Mouse (Mus musculus): Measurements from ENCODE around the gene Ier3.
A peak's percentile ranks its signal among the peaks of the same experiment; 100 is the strongest.

Gene Ier3

DNA sequence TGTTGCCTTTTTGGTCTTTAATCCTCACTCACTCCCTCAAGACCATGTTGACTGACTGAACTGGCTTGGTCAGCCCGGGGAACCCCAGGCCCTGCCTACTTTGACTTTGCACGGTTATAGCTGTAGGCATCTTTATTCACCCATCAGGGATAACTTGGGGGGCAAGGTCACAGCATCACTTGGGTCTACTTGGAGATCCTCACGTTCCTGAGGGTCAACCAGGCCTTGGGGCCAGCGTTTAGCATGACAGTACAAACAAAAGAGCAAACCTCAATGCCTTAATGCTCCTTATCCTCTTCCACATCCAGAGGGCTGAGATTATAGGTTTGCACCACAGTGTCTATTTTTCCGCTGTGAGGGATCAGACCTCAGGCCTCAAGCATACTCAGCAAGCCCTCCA is 9.2 kb upstream of the Ier3 start:
- DNase-seq, result no peak

DNA sequence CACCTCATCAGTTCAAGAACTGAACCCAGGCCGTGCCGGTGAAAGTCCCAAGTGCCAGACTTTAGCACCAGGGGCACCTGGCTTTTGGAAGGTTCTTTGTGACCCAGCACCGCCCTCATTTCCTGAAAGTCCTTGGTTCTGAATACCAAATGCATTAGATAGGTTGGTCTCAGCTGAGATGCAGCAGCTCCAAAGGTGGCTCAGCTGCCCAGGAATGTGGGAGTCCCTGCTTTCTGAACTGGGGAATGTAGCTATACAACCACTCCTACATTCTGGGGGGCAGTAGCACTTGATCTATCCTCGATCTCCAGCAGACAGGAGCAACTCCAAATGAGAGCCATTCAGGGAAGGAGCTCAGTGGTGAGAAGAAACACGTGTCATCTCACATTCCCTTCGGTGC is 8.7 kb upstream of the Ier3 start:
- no peak for DNase-seq

DNA sequence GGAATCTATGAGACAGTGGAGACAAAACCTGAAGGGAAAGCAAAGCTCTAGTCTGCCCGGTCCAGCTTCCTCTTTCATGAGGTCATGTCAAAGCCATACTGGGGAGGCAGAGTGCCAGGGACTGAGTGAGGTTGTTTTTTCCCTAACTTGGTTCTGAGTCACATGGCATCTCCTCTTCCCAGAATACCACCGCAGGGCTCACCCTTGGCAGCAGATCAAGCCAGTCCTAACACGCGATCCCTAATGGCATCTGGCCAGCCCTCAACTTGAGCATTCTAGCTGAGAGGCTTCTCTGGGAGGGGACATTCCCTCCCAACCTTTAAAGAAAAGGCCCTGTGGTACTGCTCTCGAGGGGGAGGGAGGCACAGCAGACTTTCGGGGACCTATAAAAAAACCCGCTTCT is 8.2 kb upstream of the Ier3 start:
- peak; percentile 88 for DNase-seq

DNA sequence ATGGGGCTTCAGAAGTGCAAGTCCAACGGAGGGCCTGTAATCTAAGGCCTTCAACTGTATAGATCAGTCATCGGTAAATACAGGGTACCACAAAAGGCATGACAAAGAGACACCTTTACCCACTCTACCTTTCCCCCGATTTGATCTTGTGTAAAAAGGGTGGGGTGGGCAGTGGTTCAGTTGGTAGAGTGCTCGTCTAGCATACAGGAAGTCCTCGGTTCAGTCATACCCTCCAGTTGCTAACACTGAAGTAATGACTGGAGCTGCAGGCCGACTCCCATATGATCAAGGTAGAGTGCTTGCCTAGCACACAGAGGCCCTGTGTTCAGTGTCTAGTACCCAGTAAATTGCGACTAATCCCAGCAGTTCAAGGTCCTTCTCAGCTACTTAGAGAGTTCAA is 7.8 kb upstream of the Ier3 start:
- no peak for DNase-seq

DNA sequence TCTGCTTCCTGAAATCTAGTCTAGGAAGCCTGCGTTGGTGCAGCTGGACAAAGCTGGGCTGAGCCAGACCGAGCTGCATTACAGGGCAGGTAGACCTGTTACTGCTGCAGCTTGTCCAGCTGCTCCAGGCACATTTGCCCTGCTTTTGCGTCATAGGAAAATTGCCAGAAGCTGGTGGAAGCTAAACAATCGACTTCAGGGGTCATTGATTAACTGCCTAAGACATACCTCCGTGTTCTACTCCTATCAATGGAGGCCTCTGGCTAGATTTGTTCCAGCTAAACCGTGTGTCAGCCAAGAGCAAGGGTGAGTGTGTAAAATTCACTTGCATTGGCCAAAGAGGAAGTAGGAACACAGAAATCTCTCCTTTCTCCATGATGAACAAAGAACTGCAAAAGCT is 6.8 kb upstream of the Ier3 start:
- DNase-seq, result no peak

DNA sequence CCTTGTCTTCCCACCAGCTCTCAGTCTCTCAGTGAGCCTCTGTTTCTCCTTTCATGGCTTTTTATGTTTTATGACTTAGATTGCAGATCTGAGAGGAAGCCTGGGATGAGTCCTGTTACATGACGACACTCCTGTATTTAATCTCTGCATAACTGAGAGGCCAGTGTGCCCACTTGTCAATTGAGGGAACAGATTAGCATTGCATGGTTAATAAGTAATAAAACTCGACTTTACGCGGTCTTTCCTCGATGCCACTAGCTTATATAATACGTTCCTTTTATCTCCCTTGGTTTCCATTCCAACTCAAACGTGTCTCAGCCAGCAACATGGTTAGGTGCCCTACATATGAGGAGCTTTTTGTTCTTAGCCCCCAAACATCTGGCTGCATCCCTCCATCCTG is 5.6 kb upstream of the Ier3 start:
- DNase-seq, result no peak

DNA sequence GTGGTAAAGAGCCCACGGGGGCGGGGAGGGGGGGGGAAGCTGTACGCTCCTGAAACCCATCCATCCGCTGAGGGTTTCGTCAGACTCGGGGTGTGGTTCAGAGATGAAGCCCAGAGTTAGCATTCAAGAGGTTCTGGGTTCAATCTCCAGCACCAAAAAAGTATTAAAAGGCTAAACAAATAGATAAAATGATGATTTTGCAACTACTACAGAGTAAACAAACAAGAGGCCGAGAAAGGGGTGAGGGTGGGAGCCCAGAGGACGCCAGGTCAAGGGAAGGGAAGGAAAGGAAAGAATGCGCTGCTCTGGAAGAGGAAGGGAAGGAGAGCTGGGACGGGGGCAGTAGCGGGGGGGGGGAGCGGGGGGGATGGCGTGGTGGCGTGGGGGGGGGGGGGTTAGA is 4.8 kb upstream of the Ier3 start:
- no peak for DNase-seq

DNA sequence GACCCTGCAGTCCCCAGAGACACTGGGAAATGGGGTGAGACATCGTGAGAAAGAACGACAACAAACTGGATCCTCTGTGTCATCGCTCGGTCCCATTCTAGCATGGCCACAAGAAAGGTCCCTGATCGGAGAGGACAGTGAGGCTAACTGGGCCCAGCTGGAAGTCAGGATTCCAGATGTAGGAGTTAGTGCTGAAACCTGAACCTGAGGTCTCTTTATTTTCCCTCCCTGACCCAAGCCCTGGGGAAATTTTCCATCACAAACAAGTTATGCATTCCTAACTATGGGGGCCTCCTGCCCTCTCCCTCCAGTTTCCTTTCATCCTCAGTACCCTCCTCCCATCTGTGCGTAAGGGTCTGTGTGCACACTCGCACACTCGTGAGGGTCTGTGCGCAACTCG is 4.3 kb upstream of the Ier3 start:
- no peak for DNase-seq

DNA sequence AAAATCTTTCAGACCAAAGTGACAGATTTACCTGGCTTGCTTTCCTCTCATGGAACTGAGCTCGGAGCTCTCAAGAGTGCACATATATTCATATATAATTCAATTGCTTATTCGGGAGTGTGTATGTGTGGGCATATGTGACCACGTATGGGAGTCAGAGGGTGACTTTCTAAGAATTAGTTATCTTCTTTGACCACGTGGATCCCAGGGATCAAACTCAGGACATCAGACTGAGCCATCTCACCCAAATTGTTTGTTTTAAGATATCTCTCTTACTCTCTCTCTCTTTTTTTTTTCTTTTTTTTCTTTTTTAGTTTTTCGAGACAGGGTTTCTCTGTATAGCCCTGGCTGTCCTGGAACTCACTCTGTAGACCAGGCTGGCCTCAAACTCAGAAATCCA is 1.4 kb upstream of the Ier3 start:
- DNase-seq, result no peak

DNA sequence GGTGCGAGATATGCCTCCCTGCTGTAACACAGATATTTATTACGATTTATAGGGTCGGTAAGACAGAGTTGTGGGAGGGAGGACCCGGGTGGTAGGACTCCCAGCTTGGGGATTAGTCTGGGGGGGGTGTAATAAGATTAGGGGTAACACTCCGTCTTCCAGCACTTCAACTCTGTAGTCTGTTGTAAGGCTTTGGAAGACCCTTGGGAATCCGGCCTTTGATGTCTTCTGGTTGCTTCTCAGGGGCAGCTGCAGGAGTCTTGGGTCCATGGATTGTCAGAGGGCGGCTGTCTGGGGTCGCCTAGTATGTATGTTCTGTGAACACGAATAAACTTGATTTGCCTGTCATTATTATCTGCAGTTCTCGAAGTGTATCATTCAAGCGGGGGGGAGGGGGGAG is 1.1 kb downstream of the Ier3 start:
- no peak for DNase-seq

DNA sequence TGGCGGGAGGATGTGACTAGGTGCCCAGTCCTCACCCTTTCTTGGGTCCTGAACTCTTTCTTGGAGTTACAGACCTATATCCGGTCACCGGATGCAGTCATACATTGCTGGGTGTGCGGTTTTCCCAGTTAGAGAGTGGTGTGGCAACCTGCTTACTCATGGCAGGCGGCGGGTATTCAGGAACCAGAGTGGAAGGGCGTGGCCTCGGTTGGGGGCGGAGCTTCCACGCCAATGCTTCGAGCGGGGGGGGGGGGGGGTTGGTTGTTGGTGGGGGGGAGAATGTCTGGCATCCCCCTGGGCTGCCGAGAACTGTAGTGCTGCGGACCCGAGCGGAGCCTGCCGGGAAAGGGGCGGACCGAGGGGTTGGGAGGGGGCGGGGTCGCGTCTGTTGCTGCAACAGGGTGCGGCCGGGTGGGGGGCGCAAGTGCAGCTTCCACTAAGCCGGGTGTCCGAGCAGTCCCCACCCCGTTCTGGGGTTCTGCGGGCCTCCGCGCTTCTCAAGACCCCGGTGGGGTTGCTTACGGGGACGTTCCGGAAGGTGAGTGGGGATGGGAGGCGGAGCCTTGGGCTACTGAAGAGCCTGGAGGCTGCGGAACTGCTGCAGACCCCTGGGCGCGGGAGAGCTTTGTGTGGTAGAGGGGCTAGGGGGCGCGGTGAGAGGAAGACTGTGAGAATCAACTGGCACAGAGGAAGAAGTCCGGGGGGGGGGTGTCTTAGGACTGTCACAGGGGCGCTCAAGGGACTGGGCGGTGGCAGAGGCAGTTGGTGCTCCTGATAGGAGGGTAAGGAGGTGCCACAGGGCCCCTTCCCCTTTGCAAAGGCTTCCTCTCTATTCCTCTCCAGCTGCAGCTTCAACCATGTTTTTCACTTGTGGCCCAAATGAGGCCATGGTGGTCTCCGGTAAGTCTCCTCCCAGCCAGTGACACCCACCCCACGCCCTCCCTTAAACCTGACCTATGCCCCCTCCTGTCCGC is 1.8 kb downstream of the Ier3 start, which contains the start of gene Flot1:
Flot1 (plus strand) TSS at position 267 of the 974 bp plus-strand sequence.
- DNase-seq, result peak; percentile 87

DNA sequence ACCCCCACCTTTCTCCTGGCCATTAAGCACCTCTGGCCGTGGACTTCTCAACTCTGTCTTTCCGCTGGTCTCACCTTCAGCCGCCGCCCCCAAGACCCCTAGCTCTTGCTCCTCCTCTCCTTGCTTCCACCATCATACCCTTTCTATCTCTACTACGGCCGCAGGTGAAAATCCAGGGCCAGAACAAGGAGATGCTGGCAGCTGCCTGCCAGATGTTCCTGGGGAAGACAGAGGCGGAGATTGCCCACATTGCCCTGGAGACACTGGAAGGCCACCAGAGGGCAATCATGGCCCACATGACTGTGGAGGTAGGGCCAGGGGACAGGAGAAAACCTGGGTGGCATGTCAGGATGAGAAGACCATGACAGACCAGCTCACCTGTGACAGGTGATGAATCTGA is 2.9 kb downstream of the Ier3 start:
- DNase-seq, result no peak

DNA sequence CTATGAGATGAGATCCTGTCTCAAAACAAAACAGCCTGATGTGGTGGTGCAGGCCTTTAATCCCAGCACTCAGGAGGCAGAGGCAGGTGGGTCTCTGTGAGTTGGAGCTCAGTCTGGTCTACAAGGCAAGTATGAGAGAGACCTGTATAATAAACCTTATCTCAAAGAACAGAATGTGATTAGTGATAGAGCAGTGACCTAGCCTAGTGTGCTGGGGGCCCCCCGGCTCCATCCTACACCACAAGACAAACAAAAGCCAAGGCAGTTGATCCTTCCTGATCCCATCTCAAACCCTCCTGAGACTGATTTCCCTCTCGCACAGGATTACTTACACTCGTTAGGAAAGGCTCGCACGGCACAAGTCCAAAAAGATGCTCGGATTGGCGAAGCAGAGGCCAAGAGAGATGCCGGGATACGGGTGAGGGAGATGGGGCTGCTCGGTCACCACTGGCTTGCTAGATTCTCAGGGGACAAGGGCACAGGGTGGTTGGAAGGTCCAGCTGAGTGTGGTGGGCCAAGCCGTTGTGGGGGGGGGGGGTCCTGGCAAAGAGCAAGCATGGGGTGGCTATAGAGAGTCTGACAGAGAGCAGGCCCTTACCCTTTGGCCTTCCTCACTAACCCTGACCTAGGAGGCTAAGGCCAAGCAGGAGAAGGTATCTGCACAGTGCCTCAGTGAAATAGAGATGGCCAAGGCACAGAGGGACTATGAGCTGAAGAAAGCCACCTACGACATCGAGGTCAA is 3.8 kb downstream of the Ier3 start:
- DNase-seq, result no peak

DNA sequence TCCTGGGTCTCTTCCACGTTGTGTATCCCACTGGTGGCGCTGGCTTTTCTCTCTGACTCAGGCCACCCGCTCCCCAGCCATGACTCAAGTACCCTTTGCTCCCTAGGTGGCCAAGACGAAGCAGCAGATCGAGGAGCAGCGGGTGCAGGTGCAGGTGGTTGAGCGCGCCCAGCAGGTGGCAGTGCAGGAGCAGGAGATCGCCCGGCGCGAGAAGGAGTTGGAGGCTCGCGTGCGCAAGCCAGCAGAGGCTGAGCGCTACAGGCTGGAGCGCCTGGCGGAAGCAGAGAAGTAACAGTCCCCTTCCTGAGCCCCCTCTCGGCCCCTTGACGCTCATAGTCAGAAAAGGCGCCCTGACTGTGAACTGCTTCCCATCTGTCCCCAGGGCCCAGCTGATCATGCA is 8.3 kb downstream of the Ier3 start:
- peak; percentile 74 for DNase-seq

DNA sequence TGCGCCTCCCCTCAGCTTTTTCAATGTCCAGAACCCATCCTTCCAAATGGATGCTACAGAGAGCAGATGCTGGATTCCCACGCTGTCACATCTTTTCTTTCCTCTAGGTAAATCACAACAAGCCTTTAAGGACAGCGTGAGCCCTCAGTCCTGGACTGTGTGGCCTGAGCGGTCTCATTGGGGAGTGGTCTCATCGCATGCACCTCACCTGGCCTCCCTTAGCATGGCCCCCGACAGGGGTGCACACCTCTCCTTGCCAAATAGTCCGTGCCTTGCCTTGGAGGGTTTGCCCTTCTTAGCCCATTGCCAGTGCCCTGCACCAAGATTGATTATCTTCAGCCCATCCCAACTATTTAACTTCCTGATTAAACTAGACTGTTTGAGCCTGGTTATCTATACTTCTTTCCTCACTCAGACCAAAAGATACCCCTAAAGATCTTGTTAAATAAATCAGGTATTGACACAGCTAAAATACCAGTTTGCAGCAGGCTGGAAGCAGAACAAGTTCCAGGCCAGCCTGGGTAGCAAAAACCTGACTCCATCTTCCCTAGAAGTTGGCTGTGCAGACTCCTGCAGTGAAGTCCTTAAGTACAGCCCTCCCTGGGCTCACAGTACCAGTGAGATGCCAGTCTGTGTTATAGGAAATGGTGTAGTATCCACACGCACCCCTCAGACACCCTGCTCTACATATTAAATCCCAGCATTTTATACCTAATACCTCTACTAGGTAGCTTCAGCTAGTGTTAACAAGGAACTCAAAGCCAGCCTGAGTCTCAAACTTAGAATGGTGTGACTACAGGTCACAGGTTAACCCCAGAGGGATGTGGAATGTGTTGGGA is 11.1 kb downstream of the Ier3 start:
- no peak for DNase-seq

DNA sequence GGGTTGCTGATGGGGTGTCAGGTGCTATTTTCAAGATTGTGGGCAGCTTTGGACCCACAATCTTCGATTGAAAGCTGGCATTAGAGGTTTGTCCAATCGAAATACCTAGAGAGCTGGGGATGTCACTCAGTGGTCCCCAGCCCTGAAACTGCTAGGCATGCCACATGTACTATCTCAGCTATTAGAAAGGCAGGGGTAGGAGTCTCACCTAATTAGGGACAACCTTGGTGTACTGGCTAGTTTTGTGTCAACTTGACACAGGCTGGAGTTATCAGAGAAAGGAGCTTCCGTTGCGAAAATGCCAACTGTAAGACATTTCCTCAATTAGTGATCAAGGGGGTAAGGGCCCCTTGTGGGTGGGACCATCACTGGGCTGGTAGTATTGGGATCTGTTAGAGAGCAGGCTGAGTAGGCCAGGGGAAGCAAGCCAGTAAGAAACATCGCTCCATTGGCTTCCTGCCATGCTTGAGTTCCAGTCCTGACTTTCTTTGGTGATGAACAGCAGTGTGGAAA is 11.8 kb downstream of the Ier3 start:
- no peak for DNase-seq

DNA sequence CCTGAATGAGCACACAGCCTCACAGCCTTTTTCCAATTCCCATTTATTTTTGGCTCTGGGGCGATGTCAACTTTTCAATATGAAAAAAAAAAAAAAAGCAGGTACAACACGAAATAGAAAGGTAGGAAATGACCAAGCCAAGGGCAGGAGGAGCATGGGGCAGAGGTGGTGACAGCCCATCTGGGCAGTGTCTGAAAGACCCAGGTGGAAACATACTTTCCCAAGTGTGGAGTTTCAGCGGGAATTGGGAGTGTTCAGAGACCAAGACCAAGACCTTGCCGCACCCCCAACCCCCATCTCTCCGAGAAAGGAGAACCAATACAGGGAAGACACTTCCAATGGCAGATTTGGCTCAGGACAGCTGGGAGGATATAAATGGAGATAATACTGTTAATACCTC is 12.4 kb downstream of the Ier3 start:
- DNase-seq, result no peak

DNA sequence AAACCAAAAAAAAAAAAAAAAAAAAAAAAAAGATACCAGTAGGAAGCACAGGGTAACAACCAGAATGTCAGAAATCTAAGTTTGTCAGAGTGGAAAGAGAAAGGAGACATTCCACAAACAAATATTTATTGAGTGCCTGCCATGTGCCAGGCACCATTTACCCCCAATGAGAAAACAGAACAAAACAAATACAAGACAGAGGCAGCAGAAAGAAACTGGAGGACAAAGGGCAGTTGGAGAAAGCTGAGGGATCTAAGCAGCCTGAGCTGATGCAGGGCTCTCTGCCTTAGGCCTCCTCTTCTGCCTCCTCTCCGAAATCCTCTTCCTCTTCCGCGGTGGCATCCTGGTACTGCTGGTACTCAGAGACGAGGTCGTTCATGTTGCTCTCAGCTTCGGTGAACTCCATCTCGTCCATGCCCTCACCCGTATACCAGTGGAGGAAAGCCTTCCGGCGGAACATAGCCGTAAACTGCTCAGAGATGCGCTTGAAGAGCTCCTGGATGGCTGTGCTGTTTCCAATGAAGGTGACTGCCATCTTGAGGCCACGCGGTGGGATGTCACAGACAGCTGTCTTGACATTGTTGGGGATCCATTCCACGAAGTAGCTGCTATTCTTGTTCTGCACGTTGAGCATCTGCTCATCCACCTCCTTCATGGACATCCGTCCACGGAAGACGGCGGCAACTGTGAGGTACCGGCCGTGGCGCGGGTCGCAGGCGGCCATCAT is 13.4 kb downstream of the Ier3 start:
- DNase-seq, result no peak

DNA sequence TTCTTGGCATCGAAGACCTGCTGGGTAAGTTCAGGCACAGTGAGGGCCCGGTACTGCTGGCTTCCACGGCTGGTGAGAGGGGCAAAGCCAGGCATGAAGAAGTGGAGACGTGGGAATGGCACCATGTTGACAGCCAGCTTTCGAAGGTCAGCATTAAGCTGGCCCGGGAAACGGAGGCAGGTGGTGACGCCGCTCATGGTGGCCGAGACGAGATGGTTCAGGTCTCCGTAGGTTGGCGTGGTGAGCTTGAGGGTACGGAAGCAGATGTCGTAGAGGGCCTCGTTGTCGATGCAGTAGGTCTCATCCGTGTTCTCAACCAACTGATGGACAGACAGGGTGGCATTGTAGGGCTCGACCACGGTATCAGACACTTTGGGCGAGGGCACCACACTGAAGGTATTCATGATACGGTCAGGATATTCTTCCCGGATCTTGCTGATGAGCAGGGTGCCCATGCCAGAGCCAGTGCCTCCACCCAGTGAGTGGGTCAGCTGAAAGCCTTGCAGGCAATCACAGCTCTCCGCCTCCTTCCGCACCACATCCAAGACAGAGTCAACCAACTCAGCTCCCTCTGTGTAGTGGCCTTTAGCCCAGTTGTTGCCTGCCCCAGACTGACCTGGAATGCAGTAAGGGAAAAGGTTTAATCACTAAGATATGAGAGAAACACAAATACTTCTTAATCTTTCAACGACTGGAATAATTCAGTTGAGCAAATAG is 14.1 kb downstream of the Ier3 start:
- no peak for DNase-seq

DNA sequence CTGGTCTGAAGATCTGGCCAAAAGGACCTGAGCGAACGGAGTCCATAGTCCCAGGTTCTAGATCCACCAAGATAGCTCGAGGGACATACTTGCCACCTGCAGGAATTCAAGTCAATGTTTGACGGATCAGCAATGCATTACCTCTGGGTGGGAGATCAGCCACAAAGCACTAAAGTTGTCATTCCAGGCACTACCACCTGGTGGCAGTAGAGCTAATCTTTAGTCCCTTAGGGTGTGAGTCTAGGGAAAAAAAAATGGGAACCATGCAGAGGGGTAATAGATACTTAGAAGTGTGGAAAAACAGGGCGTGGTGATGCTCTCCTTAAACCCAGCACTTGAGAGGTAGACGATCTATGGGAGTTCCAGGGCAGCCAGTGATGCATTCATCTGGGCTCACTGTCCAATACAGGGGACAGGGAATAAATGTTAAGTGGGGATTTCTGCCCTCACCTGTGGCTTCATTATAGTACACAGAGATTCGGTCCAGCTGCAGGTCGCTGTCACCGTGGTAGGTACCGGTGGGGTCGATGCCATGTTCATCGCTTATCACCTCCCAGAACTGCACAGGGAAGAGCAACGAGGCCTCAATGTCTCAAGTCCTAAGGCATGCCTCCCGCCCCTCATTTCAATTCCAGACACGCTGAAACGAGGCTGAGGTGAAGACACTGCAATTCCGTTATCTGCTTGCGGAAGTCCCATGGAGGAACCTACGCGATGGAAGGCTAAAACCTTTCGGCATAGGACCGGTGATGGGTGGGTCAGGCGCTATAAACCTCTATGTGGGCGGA is 14.9 kb downstream of the Ier3 start:
- peak; percentile 88 for DNase-seq

DNA sequence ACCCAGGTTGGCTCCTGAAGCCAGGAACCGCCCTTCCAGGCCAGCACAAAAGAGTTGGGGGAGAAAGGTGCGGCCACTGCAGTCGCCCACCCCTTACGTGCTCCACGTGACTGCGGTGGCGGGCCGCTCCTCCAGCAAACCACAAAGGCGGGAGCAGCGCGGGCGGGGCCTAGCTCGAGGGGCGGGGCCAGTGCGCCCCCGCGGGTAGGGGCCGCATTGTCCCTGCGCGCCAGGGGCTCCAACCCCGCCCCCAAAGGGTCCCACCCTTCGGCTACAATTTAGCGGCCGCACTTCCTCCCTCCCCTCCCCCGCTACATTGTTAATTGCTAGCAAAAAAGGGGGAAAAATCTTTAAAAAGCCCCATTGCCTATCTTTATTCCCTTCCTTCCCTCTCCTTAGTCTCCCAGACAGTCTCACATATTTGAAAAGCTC is 15.5 kb downstream of the Ier3 start:
- peak; percentile 83 for DNase-seq
